Mouse (Mus musculus): ENCODE results near the gene Ush1c. TPM values are rescaled to one million over a fixed set of nuclear protein-coding genes. Genes with fewer than 3 reads are reported as not detected.

Gene Ush1c
- 1 to 10 TPM; 4.5 to 4.8 TPM for total RNA-seq (2021)
- long read RNA-seq, experiment 1, partial matches to known transcripts = 0 of 2 reads
- long read RNA-seq, experiment 1, other reads (novel, unspliced or antisense) = 1 of 2 reads
- long read RNA-seq, experiment 2, partial matches to known transcripts = 0 of 1 reads
- long read RNA-seq, experiment 2, other reads (novel, unspliced or antisense) = 1 of 1 reads

DNA sequence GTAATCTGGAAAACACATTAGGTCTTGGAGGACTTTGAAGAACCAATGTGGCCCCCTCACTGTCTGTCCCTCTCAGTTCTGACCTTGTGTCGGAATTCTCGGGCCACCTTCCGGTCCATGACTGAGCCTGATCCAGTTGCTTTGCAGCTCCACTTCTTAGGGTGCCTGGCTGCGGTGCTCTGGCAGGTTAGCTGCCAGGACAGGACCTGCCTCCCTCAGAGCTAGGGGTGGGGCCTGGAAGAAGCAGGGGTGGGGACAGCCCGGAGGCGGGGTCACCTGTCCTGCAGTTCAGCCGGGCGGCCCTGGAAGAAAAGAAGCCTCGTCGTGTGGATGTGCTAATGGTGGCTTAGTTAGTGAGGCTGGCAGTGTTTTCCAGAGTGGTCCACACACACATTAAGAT is at the start of gene Ush1c:
Ush1c (minus strand) TSS at position 158 of the 400 bp plus-strand sequence.
- peak; percentile 8 to 12 for DNase-seq

DNA sequence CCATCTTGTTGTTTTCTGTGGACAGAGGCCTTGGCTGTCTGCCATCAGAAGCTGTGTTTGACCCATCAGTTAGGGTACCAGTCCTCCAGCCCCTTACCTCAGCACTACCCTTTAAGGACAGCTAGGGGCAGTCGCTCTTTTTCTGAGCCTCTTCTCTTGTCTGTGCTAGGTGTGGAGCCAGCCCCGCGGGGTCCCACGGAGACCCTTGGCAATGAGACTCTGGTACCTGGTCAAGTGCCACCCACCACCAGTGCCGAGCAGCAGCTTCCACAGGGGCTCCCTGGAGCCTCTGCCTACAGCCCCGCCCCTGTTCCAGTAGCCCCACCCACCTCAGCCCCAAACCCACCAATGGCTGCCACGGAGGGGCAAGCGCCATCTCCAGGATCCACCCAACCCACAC is 48.7 kb upstream of the Ush1c start:
- no peak for DNase-seq

DNA sequence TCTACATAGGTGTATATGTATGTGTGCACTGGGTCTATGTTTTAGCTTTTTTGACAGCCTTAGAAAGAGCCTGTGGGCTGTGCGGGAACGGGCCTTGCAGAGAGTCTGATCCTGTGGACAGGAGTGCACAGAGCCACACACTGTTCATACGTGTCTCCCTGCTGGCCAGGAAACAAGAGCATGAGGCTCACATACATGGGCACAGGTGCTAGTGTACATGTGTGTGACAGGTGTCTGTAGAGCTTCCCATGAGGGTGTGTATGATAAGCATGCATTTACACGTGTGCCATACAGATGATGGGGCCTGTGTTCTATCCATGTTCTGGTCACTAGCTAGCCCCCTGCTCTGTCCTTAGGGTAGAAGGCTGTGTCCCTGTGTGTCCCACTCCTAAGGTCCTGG is 48.1 kb upstream of the Ush1c start:
- DNase-seq = no peak

DNA sequence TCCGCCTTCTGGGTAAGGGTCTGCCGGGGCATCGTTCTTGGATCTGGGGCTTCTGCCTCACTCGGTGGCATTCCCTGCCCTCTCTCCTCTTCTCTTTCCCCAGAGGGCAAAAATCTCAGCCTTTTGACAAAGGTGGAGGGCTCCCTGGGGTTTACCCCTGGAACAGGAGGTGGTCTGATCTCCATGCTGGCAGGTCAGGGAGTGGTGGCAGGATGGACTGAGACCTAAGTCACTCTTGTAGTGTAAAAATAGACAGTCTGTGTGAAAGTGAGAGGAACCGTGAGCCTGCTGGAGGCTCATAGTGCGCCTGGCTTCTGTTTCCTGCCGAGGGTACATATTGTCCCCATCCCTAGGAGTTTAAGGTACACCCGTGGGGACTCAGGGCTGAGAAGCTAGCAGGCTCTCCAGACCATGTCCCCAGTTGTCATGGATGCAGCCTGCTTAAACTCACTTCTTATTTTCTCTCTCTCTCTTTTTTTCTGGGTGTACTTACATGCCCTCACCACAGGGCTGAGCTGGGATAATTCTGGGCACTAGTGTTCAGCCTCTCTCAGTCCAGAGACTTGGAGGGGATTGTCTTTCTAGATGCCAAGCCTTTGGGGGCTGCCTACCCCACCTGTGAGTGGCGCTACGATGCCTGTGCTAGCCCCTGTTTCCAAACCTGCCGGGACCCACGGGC is 47.0 kb upstream of the Ush1c start:
- DNase-seq = no peak

DNA sequence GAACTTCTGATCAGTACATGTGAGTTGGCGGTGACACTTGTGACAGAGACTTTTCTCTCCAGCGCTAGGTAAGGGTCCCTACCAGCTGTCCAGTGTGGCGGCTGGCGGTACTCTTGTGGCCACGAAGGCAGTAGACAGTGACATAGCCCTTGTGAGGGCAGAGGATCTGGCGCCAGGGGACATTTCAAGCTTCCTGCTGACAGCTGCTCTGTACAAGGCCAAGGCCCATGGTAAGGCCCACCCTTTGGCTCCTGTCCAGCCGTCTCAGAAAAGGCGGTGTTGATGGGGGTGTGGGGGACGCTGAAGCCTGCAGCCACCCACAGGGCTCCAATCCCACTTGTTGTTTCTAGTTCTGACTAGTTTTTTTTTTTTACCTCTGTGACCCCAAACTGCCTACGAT is 45.4 kb upstream of the Ush1c start:
- DNase-seq = no peak

DNA sequence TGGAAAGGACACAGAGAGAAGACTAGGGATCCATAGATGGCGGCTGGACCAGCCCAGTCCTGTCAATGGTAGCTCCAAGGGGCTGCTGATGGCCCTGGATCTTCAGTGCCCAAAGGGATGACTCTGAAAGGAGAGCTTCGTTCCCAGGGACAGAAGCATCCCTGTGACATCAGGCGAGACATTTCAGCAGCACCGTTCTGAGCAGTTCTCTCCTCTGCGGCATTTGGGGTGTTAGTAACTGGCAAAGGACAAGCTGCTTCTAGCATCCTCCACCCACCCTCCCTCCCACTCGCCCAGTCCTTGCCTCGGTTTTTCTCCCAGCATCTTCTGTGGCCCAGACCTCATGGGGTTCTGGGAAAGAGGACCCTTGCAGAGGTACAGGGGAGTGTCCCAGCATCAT is 44.0 kb upstream of the Ush1c start:
- no peak for DNase-seq

DNA sequence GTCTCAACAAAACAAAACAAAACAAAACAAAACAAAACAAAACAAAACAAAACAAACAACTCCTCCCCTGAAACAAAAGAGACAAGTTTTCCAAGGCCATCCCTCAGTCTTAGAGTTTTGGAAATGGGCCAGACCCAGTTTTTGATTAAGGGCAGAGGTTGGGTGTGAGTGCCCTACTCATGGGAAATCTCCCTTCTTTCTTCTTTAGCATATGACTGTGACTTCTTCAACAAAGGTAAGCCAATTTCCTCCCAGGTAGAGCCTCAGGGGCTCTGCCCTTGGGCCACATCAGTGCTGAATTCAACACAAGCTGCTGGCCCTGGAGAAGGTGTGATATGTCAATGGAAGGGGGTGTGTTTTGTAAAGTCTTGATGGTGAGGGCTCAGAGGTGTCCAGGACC is 42.6 kb upstream of the Ush1c start:
- DNase-seq = no peak

DNA sequence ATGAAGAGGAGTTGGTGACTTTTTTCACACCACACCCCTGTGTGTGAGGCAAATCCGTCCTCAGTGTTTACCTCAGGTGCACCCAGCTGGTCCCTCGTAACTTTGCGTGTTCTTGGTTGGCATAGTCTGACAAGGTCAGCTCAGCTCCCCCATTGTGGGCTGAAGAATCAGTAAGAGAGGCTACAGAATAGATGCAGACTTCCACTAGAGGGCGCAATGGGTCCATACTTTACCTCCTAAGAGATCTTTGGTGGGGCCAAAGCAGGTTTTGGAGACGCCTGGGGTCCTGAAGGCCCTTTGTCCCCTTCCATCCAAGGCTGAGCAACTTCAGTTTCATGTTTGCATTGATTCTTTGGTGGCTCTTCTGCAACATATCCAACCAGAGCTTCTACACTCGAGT is 41.6 kb upstream of the Ush1c start:
- DNase-seq = peak; percentile 18 to 62

DNA sequence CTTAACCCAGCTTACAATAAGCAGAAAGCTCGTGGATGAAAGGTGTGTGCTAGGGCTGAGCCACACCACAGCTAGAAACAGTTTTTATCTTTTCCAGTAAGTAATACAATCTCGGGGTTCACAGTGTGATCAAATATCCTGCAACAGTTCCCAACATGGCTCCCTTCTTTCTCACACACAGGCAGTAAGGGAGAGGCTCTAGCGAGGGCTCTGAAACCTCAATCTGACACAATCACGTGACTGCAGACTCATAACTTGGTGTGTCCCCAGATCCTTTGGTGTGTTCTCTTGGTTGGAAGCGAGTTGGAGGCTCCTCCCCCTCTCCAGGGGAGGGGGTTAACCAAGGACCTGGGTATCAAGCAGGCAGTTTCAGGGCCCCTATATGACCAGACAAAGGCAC is 37.9 kb upstream of the Ush1c start:
- DNase-seq = no peak

DNA sequence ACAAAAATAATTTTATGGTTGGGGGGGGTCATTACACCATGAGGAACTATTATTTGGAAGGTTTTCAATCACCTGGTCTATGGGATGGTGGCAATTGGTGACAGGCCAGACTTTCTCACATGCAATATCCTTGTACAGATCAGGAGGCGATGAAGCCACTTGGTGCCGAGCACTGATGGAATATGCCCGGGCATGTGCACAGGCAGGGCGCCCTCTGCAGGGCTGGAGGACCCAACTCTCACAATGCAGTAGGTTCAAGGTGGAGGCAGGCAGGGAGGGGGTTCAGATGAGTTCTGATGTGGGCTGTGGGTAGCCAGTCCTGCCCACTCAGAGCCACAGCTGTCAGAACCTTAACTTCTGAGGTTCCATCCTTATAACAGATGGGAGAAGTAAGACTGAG is 13.5 kb upstream of the Ush1c start:
- DNase-seq = no peak

DNA sequence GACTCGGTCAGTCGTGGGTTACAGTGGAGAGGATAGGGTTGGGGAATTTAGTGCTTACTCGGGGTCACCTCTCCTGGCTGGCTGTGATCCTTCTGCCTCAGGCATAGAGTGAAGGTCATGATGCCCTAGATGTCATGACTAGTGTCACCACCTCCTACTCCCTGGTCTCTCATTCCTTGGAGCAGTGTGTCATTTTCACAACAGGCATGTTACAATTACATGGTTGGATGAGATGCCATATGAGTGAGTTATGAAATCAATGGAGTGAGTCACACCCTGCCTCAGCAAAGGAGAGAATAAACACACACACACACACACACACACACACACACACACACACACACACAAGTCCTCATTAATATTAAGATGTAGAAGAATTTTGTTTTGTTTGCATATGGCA is 9.3 kb upstream of the Ush1c start:
- no peak for DNase-seq

DNA sequence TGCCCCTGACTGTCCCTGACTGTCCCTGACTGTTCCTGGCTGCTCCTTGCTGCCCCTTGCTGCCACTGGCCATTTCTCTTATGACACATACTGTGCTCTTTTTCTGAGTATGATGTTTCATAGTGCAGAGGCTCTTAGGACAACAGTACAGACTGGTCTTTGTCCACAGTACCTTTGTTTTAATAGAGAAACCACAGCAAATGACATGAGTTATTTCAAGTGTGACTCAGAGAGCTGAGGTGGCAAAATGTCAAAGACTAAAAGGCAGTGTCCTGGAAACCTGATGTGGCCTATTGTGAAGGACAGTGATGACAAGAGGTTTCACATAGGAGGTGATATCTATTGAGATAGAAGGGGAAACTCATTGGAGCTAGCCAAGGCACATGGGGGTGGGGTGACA is 8.6 kb upstream of the Ush1c start:
- DNase-seq = no peak

DNA sequence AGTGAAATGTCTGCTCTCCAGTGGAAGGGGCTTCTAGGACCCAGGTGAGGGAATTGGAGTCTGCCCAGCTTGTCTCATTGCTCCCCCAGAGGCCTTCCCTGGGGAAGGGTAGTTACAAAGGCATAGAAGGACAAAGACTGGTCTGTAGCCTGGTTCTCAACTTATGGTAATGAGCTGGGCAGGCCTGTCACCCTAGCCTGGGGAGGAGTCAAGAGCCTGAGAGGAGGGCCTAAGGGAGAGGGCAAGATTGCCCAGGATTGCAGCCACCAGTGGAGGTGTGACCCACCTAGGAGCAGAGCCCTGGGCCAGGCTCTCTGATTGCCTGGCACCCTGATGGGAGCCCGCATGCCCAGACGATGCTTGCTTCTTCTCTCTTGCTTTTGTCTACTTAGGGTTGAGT is 2.4 kb upstream of the Ush1c start, which contains the start of gene Otog:
Otog (plus strand) TSS at position 292 of the 400 bp plus-strand sequence.
- DNase-seq = no peak

DNA sequence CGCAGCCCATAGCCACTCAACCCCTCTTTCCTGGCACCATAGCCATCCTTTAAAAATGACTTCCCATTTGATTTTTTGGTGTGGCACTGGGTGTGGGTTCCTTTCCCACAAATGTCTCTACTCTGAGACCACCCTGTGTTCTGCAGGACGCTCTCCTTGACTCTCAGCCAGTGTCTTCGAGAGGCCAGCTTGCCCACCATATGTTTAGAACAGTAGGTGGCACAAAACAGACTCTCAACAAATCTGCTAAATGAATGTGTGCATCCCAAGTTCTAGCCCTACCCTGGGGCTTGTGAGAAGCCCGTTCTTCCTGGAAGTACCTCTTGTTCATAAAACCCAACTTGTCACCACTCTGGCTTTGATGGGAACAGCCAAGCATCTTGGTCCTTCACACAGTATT is 1.8 kb upstream of the Ush1c start:
- no peak for DNase-seq

DNA sequence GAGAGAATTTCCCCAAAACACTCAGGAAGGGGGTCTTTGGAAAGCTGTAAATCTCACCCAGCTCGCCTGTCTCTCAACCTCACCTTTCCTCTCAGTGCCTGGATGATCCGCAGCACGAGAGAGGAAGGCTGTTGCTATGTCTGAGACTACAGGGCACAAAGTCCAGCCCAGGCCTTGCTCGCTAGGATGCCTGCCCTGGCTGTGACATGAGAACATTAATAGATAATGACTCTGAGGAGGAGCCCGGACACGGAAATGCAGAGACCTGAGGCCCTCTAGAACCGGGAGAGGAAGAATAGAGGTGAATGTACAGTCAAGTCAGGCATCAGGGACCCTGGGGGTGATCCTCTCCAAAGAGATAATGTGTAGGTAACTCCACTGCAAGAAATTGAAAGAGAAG is 1.1 kb downstream of the Ush1c start:
- no peak for DNase-seq

DNA sequence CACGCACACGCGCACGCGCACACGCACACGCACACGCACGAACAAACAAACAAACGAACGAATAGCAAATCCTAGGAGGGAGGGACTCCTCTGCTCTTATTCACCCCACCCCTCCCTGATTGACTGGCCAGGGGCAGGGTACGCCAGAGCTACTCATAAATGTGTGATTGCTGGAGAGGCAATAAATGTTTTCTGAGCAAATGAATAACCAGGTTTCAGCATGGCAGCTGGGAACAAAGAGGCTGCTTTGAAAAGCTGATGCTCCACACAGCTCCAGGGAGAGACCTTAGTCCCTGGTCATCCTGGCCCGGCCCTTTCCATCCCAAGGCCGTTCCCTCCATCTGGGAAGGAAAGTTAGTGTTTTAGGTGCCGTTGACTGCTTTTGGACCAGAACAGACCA is 1.9 kb downstream of the Ush1c start:
- DNase-seq = no peak

DNA sequence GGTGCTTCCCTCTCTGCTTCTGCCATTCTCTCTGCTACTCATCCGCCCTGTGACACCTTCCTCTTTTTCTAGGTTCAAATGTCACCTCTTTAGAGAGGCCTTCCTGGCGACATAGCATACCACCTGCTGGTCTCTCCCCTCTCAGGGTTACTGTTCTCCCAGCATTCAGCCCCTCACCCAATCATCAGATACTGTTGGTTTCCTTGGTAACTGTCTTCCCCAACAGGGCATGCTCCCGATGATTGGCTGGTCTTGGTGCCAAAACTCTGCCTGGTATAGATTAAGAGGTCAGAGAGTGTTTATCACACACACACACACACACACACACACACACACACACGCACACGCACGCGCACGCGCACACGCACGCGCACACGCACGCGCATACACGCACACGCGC is 2.4 kb downstream of the Ush1c start:
- DNase-seq = no peak

DNA sequence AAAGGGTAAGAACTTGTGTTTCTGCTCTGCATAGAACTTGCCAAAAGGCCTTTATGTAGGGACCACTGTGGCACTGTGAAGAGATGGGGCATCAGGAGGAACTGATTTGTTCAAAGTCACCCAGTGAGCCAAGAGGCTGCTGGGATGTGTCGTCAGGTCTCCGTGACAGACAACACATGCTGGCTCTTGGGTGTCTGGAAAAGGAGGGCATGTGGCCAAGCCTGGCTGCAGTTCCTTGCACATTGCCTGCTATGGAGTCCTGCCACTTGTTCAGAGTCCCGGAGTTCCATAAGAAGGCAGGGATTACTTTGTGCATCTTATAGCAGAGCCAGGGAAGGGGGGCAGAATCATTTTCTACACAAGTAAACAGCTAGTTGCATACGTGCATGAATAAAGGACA is 11.4 kb downstream of the Ush1c start:
- DNase-seq = peak; percentile 79 to 83

DNA sequence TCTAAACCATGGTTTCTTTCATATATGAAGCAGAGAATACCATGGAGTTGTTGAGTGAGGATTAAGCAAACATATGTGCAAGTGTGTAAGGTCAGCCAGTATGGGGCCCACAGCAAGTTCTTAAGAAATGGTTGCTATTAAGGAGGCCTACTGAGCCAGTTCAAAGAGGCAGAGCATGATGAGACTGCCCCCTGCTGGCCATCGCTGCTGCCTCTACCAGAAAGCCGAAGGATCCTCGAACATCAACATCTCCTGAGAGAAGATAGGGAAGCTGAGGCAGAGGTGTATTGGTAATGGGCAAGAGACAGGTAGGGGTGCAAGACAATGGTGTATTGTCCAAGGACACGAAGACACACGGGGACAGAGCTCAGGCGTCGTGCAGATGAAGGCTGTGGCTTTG is 12.1 kb downstream of the Ush1c start:
- peak in 1 of 2 experiments; percentile 30 for DNase-seq

DNA sequence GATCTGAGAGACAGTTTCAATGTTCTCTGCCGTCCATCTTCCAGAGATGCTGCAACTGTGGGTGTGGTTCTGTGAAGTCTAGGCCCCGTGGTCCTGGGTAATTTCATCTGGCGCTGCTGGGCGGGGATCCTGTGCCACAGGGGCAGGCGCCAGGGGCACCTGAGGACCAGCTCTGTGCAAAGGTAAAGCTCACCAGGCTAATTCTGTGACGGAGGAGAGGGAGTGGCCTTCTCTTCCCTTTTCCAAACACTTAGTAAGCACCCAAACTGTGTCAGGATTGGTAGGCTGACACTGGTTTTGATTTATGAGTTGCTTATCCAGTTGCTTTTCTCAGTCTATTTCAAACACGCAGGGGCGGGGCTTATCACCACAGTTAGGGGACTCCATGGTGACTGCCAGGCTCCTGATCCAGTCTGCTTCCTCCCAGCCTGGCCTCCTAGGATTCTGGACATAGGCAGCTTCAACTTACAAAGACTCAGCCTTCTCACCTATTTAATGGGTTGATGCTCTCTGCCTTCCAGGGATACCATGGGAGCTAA is 17.6 kb downstream of the Ush1c start:
- no peak for DNase-seq

DNA sequence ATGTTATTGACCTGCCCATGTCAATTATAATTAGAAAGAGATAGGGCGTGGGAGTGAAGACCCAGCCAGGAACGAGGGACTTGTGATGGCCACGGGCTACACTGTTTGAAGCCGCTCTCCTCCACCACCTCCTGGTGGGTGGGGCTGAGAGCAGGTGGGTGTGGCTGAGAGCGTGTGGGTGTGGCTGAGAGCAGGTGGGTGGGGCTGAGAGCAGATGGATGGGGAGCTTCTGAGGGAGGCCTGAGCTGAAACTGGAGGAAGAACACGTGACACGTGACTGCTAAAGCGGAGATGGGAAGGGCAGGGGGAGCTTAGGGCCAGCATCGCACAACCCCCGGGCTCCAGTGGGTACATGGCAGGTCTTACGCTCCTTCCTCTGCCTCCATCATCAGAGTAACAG is 19.9 kb downstream of the Ush1c start:
- DNase-seq = no peak

DNA sequence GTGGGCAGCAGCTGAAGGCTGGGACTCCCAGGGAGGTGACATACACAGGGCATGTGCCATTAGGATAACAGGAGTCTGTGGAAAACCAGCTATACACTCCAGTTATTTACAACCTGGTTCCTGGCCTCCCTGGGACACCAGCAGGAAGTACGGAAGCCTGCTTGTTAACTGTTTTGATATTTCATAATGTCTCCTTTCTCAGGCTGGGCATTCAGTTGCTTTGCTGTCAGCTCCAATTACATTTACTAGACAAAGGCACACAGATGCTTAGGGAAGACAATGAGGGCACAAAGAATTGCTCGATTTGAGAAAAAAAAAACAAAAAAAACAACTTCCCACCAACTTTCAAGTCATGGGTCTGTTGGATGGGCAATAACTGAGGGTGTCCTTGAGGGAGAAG is 21.8 kb downstream of the Ush1c start:
- DNase-seq = no peak

DNA sequence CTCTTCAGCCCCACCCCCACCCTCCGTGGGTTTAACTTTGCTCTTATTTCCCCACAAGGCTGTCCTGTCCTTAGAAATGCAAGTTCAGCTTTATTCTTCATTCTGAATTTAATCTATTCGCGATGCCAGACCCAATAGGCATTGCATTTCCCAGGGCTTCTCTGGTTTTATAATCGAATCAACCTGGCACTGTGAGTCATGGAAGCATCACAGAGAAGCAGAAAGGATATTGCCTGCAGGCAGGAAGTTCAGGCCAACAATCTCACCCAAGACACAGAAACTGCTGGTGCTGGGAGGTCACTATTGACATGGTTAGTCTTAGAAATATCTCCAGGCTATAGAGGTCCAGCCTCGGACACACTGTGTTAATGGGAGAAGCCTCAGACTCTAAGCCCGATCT is 28.0 kb downstream of the Ush1c start:
- no peak for DNase-seq

DNA sequence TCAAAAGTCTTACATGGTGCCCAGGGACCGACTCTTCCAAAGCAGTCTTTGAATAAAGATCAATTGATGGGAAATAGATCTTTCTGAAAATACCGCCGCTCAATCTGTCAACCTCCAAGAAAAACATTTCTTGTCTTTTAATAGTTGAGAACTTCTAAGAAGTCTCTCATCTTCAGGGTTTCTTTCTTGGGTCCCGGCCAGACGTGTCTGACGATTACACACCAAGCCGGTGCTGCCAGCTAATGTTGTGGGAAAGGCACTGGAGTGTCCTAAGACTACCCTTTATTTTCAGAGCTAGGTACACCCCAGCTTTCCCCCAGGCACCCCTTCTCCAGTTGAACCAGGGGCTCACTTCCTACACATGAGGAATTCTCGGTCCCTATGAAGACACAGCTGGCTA is 30.2 kb downstream of the Ush1c start:
- DNase-seq = no peak
